Mouse (Mus musculus): Measurements from ENCODE around the gene Apoa2. TPM values are rescaled to one million over a fixed set of nuclear protein-coding genes. Genes with fewer than 3 reads are reported as not detected.

The Apoa2 gene
- polyA plus RNA-seq, 1 experiment, result 8.0 TPM

- peak overlapping the region; percentile 95 for H3K4me3 ChIP-seq (ENCODE audit: control insufficient read depth, low read depth, low read length)
- peaks cover 16% of the 10 kb centered on the region for H3K4me1 ChIP-seq (ENCODE audit: control insufficient read depth, insufficient read depth, low read length)
Observed at GRCm38 (mm10) chr1:171247453-171247841, 22.6 kb downstream of the Apoa2 start.

GRCm38 (mm10) chr1:171247916-171248315 is 23.1 kb downstream of the Apoa2 start:
- Histone ChIP-seq H3K27ac (ENCODE audit: control insufficient read depth, insufficient read depth, low read depth, low read length) (no peak overlapping the region), H3K36me3 (ENCODE audit: control insufficient read depth, insufficient read depth, low read length) (no peaks in the 10 kb centered on the region), H3K4me3 (ENCODE audit: control insufficient read depth, low read depth, low read length) (no peak overlapping the region), H3K27me3 (ENCODE audit: control insufficient read depth, insufficient read depth, low read length) (no peaks in the 10 kb centered on the region), H3K4me1 (ENCODE audit: control insufficient read depth, insufficient read depth, low read length) (peaks cover 16% of the 10 kb centered on the region)
- TF ChIP-seq POLR2A (IDR thresholded peaks at IDR 0.05; ENCODE audit: control insufficient read depth, low read depth, low read length), result no peak
- no peak for TF ChIP-seq CTCF (IDR thresholded peaks at IDR 0.05; ENCODE audit: control insufficient read depth, insufficient read depth, insufficient replicate concordance, low read depth, low read length)

More at GRCm38 (mm10) chr1:171247453-171247841, 22.6 kb downstream of the Apoa2 start:
- Histone ChIP-seq H3K27ac (ENCODE audit: control insufficient read depth, insufficient read depth, low read depth, low read length) (peak overlapping the region; percentile 64), H3K27me3 (ENCODE audit: control insufficient read depth, insufficient read depth, low read length) (no peaks in the 10 kb centered on the region), H3K36me3 (ENCODE audit: control insufficient read depth, insufficient read depth, low read length) (no peaks in the 10 kb centered on the region)
- TF ChIP-seq POLR2A (IDR thresholded peaks at IDR 0.05; ENCODE audit: control insufficient read depth, low read depth, low read length) (no peak), CTCF (IDR thresholded peaks at IDR 0.05; ENCODE audit: control insufficient read depth, insufficient read depth, insufficient replicate concordance, low read depth, low read length) (no peak)

GRCm38 (mm10) chr1:171248386-171249226 is 23.8 kb downstream of the Apoa2 start:
- Histone ChIP-seq H3K4me1 (ENCODE audit: control insufficient read depth, insufficient read depth, low read length) (peaks cover 16% of the 10 kb centered on the region), H3K4me3 (ENCODE audit: control insufficient read depth, low read depth, low read length) (no peak overlapping the region)

GRCm38 (mm10) chr1:171249913-171250600 is 25.2 kb downstream of the Apoa2 start, which contains the start of gene Adamts4:
TSS of gene Adamts4 (plus strand) at chr1:171250421.
- Histone ChIP-seq H3K27me3 (ENCODE audit: control insufficient read depth, insufficient read depth, low read length) (no peaks in the 10 kb centered on the region), H3K36me3 (ENCODE audit: control insufficient read depth, insufficient read depth, low read length) (no peaks in the 10 kb centered on the region), H3K4me1 (ENCODE audit: control insufficient read depth, insufficient read depth, low read length) (peaks cover 16% of the 10 kb centered on the region), H3K4me3 (ENCODE audit: control insufficient read depth, low read depth, low read length) (no peak within 1 kb of the TSS), H3K27ac (ENCODE audit: control insufficient read depth, insufficient read depth, low read depth, low read length) (no peak within 1 kb of the TSS)
- TF ChIP-seq POLR2A (IDR thresholded peaks at IDR 0.05; ENCODE audit: control insufficient read depth, low read depth, low read length) (no peak), CTCF (IDR thresholded peaks at IDR 0.05; ENCODE audit: control insufficient read depth, insufficient read depth, insufficient replicate concordance, low read depth, low read length) (no peak)

More at GRCm38 (mm10) chr1:171248386-171249226, 23.8 kb downstream of the Apoa2 start:
- TF ChIP-seq POLR2A (IDR thresholded peaks at IDR 0.05; ENCODE audit: control insufficient read depth, low read depth, low read length) (no peak), CTCF (IDR thresholded peaks at IDR 0.05; ENCODE audit: control insufficient read depth, insufficient read depth, insufficient replicate concordance, low read depth, low read length) (no peak)
- no peaks in the 10 kb centered on the region for H3K36me3 ChIP-seq (ENCODE audit: control insufficient read depth, insufficient read depth, low read length)
- no peak overlapping the region for H3K27ac ChIP-seq (ENCODE audit: control insufficient read depth, insufficient read depth, low read depth, low read length)
- no peaks in the 10 kb centered on the region for H3K27me3 ChIP-seq (ENCODE audit: control insufficient read depth, insufficient read depth, low read length)

- H3K4me3 ChIP-seq (ENCODE audit: control insufficient read depth, low read depth, low read length), result no peak within 1 kb of the TSS
- TF ChIP-seq CTCF (IDR thresholded peaks at IDR 0.05; ENCODE audit: control insufficient read depth, insufficient read depth, insufficient replicate concordance, low read depth, low read length) (no peak), POLR2A (IDR thresholded peaks at IDR 0.05; ENCODE audit: control insufficient read depth, low read depth, low read length) (no peak)
- H3K36me3 ChIP-seq (ENCODE audit: control insufficient read depth, insufficient read depth, low read length), result no peaks in the 10 kb centered on the region
- H3K27me3 ChIP-seq (ENCODE audit: control insufficient read depth, insufficient read depth, low read length), result no peaks in the 10 kb centered on the region
- peaks cover 16% of the 10 kb centered on the region for H3K4me1 ChIP-seq (ENCODE audit: control insufficient read depth, insufficient read depth, low read length)
- H3K27ac ChIP-seq (ENCODE audit: control insufficient read depth, insufficient read depth, low read depth, low read length), result no peak within 1 kb of the TSS
Observed at GRCm38 (mm10) chr1:171250680-171251593, 26.1 kb downstream of the Apoa2 start, which contains the start of gene Ndufs2. TSS of gene Ndufs2 (minus strand) at chr1:171251388.

GRCm38 (mm10) chr1:171251594-171252324 is 26.9 kb downstream of the Apoa2 start:
- TF ChIP-seq POLR2A (IDR thresholded peaks at IDR 0.05; ENCODE audit: control insufficient read depth, low read depth, low read length), result no peak
- no peak for TF ChIP-seq CTCF (IDR thresholded peaks at IDR 0.05; ENCODE audit: control insufficient read depth, insufficient read depth, insufficient replicate concordance, low read depth, low read length)
- H3K4me3 ChIP-seq (ENCODE audit: control insufficient read depth, low read depth, low read length), result no peak overlapping the region

More at GRCm38 (mm10) chr1:171251594-171252324, 26.9 kb downstream of the Apoa2 start:
- no peaks in the 10 kb centered on the region for H3K27me3 ChIP-seq (ENCODE audit: control insufficient read depth, insufficient read depth, low read length)
- H3K27ac ChIP-seq (ENCODE audit: control insufficient read depth, insufficient read depth, low read depth, low read length), result no peak overlapping the region
- H3K4me1 ChIP-seq (ENCODE audit: control insufficient read depth, insufficient read depth, low read length), result peaks cover 21% of the 10 kb centered on the region
- H3K36me3 ChIP-seq (ENCODE audit: control insufficient read depth, insufficient read depth, low read length), result no peaks in the 10 kb centered on the region
